Mouse (Mus musculus): ENCODE measurements around the gene Il13. TPM values are rescaled to one million over a fixed set of nuclear protein-coding genes. Genes with fewer than 3 reads are reported as not detected.

The Il13 gene
- polyA plus RNA-seq, 1 experiment from 2014 or later: not detected

DNA sequence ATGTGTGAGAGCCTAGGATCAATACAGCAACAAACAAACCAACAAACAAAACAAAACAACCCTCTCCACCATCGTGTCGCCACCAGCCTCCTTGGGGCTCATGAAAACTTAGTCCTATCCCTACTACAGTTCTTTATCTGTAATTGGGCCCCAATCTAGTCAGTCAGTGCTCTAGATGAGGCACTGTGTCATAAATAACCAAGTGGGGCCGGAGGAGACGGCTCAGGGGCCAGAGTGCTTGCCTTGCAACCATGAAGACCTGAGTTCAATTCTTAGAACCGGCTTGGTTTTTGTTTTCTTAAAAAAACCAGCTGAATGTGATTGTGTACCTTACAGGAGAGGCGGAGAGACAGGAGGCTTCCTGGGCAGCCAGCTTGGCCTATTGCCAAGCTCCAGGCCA, 19.3 kb downstream of the Il13 start:
- H3K27ac ChIP-seq: no peak overlapping the region
- H3K36me3 ChIP-seq: no peaks in the 10 kb centered on the region
- H3K9me3 ChIP-seq: no peaks in the 10 kb centered on the region
- ATAC-seq (ENCODE audit: insufficient number of reproducible peaks, insufficient read depth, low FRiP score, low TSS enrichment, low read depth): no peak
- H3K4me2 ChIP-seq: no peak overlapping the region
- H3K4me1 ChIP-seq: no peaks in the 10 kb centered on the region
- 80% methylated on average over 6 of the region's 6 CpGs for WGBS
- no peaks in the 10 kb centered on the region for H3K27me3 ChIP-seq
- H3K4me3 ChIP-seq: no peak overlapping the region
- no peak overlapping the region for H3K9ac ChIP-seq

DNA sequence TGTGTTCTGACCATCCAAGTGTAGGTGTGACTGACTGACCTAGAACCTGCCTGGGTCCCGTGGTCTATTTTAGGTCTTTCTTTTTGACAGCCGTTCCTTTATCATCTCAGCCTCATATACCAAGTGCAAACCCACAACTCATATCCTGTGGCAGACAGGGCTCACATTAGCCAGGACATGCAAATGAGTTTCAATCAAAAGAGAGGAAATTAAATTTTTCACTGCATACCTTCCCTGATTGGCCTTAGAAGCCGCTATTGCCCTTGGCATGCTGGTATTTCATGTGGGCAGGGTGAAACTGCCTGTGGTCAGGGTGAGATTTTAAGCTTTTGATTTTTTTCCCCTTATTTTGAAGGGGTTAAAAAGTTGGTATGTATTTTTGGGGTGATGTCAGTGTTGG, 24.8 kb downstream of the Il13 start:
- H3K9me3 ChIP-seq: no peaks in the 10 kb centered on the region

DNA sequence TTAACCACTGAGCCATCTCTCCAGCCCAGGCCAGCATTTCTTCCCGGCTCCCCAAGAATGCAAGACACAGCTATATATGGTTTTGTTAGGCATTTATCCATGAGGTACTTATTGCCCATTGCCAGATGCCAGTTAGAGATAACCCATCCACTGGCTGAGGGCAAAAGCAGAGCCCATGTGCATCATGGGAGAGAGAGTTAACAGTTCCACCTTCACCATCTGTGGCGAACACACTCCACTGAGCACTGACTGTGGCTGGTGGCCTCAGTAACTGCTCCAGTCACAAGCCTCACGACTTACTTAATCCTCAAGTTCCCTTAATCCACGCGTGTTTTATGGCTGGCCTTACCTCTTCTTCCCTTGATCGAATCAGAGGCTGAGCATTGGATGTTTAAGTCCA, 25.3 kb downstream of the Il13 start:
- Histone ChIP-seq H3K9ac (no peak overlapping the region), H3K4me3 (no peak overlapping the region), H3K27ac (no peak overlapping the region), H3K4me1 (peaks cover 16% of the 10 kb centered on the region), H3K27me3 (no peaks in the 10 kb centered on the region), H3K36me3 (no peaks in the 10 kb centered on the region), H3K9me3 (no peaks in the 10 kb centered on the region), H3K4me2 (no peak overlapping the region)
- no peak for ATAC-seq (ENCODE audit: insufficient number of reproducible peaks, insufficient read depth, low FRiP score, low TSS enrichment, low read depth)
- 75% methylated on average over 6 of the region's 6 CpGs for WGBS

More for the DNA sequence above, 24.8 kb downstream of the Il13 start:
- no peak for ATAC-seq (ENCODE audit: insufficient number of reproducible peaks, insufficient read depth, low FRiP score, low TSS enrichment, low read depth)
- H3K4me3 ChIP-seq: no peak overlapping the region
- 72% methylated on average over 3 of the region's 3 CpGs for WGBS
- no peak overlapping the region for H3K9ac ChIP-seq
- no peaks in the 10 kb centered on the region for H3K36me3 ChIP-seq
- no peak overlapping the region for H3K4me2 ChIP-seq
- H3K27ac ChIP-seq: no peak overlapping the region
- H3K4me1 ChIP-seq: peaks cover 16% of the 10 kb centered on the region
- no peaks in the 10 kb centered on the region for H3K27me3 ChIP-seq

DNA sequence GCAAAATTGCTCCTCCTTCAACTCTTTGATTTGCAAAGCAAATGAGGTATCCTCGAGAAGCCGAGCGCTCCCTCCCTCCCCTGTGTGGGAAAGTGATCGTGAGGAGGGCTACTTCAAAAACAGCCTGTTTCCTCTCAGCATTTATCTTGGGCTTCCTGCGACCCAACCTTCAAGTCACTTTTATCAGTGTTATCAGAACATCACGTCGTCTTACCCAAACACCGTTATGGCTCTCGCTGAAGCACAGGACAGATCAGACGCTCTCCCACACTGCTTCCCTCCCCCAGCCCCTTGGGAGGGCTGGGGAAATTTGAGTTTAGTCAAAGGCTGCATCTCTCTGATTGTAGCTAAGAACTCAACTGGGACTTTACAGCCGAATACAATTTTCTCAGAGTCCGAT, 28.9 kb downstream of the Il13 start:
- peak overlapping the region; percentile 21; the same call in 1 of the 2 replicates for H3K4me2 ChIP-seq

DNA sequence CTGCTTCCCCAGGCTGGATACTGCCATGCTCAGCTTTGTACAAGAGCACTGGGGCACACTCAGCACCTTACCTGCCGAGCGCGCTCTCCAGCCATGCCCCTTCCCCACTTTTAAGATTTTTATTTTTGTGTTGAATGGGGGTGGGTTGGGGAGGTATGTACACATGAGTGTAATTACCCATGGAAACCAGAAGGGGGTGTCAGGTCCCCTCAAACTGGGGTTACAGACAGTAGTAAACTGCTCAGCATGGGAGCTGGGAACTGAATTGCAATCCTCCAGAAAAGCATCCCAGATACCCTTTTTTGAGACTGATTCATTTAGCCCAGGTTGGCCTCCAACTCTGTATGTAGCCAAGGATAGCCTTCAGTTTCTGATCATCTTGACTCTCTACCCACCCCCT, 29.5 kb downstream of the Il13 start:
- H3K27ac ChIP-seq: no peak overlapping the region
- peaks cover 15% of the 10 kb centered on the region for H3K4me1 ChIP-seq
- no peak for ATAC-seq (ENCODE audit: insufficient number of reproducible peaks, insufficient read depth, low FRiP score, low TSS enrichment, low read depth)
- 89% methylated on average over 3 of the region's 3 CpGs for WGBS
- H3K9me3 ChIP-seq: no peaks in the 10 kb centered on the region
- H3K36me3 ChIP-seq: peaks cover 16% of the 10 kb centered on the region
- H3K4me3 ChIP-seq: no peak overlapping the region
- no peak overlapping the region for H3K9ac ChIP-seq
- no peak overlapping the region for H3K4me2 ChIP-seq
- no peaks in the 10 kb centered on the region for H3K27me3 ChIP-seq

More for the DNA sequence above, 28.9 kb downstream of the Il13 start:
- Histone ChIP-seq H3K27me3 (no peaks in the 10 kb centered on the region), H3K9me3 (no peaks in the 10 kb centered on the region), H3K36me3 (peaks cover 13% of the 10 kb centered on the region), H3K27ac (no peak overlapping the region), H3K9ac (no peak overlapping the region), H3K4me1 (peaks cover 16% of the 10 kb centered on the region), H3K4me3 (no peak overlapping the region)
- WGBS: 7% methylated on average over 12 of the region's 12 CpGs
- ATAC-seq (ENCODE audit: insufficient number of reproducible peaks, insufficient read depth, low FRiP score, low TSS enrichment, low read depth): no peak

DNA sequence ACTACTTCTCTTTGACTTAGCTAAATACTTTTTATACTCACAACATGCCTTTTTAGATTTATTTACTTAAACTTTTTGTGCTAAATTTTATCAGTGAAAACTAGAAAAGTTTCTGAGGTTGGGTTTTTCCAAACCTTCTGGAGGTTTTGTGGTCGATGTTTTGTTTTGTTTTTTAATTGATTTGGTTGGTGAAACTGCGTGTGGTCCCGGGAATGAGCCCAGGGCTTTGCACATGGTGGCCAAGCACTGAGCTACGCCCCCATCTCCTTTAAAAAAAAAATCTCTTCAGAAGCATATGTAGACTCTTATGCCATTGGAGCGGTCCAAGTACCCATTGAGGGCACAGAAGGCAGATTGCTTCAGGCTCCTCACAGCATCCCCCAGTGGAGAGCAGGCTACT, 43.4 kb downstream of the Il13 start:
- ATAC-seq (ENCODE audit: insufficient number of reproducible peaks, insufficient read depth, low FRiP score, low TSS enrichment, low read depth): no peak
- H3K27ac ChIP-seq: no peak overlapping the region
- no peaks in the 10 kb centered on the region for H3K9me3 ChIP-seq
- no peaks in the 10 kb centered on the region for H3K27me3 ChIP-seq
- WGBS: 87% methylated on average over 5 of the region's 5 CpGs
- no peak overlapping the region for H3K4me3 ChIP-seq
- H3K4me2 ChIP-seq: no peak overlapping the region
- H3K9ac ChIP-seq: no peak overlapping the region
- H3K36me3 ChIP-seq: peaks cover 73% of the 10 kb centered on the region
- H3K4me1 ChIP-seq: no peaks in the 10 kb centered on the region

DNA sequence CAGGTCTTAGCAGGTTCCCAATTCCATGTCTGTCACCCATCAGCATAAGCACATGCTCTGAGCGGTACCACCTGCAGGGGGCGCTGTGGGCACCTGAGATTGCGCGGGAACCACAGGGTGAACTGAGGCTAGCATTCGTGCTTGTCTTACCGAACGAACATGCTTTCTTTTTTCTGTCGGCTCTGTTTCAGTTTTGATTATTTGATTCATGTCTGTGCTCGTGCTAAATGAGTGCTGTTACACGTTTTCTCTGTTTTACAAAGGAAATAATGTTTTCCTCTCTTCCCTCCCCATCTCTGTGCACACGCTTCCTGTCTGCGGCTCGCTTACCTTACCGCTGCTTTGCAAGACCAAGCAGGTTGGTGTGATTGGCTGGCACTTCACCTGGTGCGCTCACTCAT, 44.1 kb downstream of the Il13 start:
- ATAC-seq (ENCODE audit: insufficient number of reproducible peaks, insufficient read depth, low FRiP score, low TSS enrichment, low read depth): no peak
- Histone ChIP-seq H3K4me1 (no peaks in the 10 kb centered on the region), H3K9ac (0 out of 2 replicates have a peak overlapping the region, but pooled peaks have one; percentile 4), H3K27me3 (no peaks in the 10 kb centered on the region), H3K9me3 (no peaks in the 10 kb centered on the region), H3K36me3 (peaks cover 75% of the 10 kb centered on the region), H3K4me2 (no peak overlapping the region), H3K27ac (no peak overlapping the region), H3K4me3 (no peak overlapping the region)
- 37% methylated on average over 15 of the region's 15 CpGs for WGBS

DNA sequence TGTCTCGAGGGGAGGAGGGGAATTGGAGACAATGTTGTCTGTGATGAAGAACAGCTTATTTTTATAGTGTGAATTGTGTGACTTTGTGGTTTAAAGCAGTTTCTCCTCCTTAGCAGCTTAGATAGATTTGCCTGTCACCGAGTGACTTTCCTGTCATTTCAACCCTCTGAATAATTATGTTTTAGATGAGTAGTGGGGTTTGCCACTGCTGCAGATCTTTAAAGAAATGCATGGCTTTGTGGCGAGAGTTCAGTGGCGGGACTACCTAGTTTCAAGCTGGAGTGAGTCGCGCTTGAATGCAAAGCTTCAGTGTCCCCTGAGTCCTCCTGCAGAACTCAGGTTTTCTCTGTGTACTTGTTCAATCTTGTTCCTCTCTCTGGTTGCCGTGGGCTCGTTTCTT, 46.2 kb downstream of the Il13 start:
- WGBS: 76% methylated on average over 8 of the region's 8 CpGs
- Histone ChIP-seq H3K9me3 (no peaks in the 10 kb centered on the region), H3K4me1 (no peaks in the 10 kb centered on the region), H3K36me3 (peaks cover 76% of the 10 kb centered on the region), H3K27ac (no peak overlapping the region), H3K4me2 (no peak overlapping the region), H3K27me3 (no peaks in the 10 kb centered on the region), H3K9ac (no peak overlapping the region), H3K4me3 (no peak overlapping the region)
- ATAC-seq (ENCODE audit: insufficient number of reproducible peaks, insufficient read depth, low FRiP score, low TSS enrichment, low read depth): no peak

DNA sequence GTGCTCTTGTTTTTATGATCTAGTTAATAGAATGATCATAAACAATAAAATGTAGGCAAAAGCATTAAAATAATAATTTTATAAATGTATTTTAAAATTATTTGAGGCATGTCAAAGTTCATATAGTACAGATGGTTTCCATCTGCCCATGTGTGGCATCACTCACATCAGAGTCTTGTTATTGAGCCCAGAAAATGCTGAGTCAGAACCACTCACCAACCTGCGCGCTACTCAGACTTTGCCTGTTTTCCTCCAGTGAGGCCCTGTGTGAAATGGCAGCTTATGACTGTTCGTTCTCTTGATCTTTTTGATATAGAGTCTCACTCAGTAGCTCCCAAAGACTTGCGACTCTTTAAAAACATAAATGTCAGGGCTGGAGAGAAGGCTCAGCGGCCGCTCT, 49.0 kb downstream of the Il13 start:
- H3K36me3 ChIP-seq: peaks cover 75% of the 10 kb centered on the region
- no peak overlapping the region for H3K4me2 ChIP-seq
- no peaks in the 10 kb centered on the region for H3K9me3 ChIP-seq
- no peaks in the 10 kb centered on the region for H3K27me3 ChIP-seq
- no peaks in the 10 kb centered on the region for H3K4me1 ChIP-seq
- 93% methylated on average over 6 of the region's 6 CpGs for WGBS
- H3K9ac ChIP-seq: no peak overlapping the region
- H3K27ac ChIP-seq: no peak overlapping the region
- ATAC-seq (ENCODE audit: insufficient number of reproducible peaks, insufficient read depth, low FRiP score, low TSS enrichment, low read depth): no peak
- no peak overlapping the region for H3K4me3 ChIP-seq

DNA sequence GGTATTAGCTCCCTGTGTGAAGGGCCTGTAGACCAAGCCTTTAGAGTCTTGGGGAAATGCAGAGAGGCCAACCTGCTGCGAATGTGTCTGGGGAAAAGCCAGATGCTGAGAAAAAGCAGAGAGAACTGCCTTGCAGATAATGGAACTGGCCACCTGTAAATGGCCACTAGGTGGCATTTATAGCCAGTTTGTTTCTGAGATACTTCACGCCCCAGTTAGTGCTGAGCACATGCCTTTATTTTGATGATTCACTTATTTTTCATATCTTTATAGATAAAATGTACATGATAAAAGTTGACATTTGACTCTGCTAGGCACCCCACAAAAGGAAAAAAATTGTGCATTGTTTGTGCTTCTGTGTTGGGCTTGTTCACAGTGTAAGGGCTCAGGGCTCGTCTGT, 49.7 kb downstream of the Il13 start:
- H3K9me3 ChIP-seq: no peaks in the 10 kb centered on the region
- ATAC-seq (ENCODE audit: insufficient number of reproducible peaks, insufficient read depth, low FRiP score, low TSS enrichment, low read depth): no peak
- no peak overlapping the region for H3K4me3 ChIP-seq
- H3K4me1 ChIP-seq: no peaks in the 10 kb centered on the region
- H3K27me3 ChIP-seq: no peaks in the 10 kb centered on the region
- WGBS: 56% methylated on average over 3 of the region's 3 CpGs
- H3K27ac ChIP-seq: no peak overlapping the region
- no peak overlapping the region for H3K4me2 ChIP-seq
- no peak overlapping the region for H3K9ac ChIP-seq
- peaks cover 80% of the 10 kb centered on the region for H3K36me3 ChIP-seq

DNA sequence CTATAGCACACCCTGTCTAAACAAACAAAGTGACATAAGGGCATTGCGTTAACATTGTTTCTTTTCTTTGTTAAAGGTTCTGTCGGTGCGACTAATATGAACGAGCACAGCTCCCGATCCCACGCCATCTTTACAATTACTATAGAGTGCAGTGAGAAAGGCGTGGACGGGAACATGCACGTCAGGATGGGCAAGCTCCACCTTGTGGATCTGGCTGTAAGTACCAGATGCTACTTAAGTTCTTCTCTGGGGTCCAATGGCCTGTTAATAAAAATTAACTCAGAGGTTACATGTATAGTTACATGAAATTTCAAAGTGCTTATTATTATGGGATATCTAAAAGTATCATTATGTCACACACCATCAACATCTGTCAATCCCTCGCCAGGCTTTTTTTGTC, 51.4 kb downstream of the Il13 start:
- 81% methylated on average over 10 of the region's 10 CpGs for WGBS
- H3K27ac ChIP-seq: no peak overlapping the region
- no peaks in the 10 kb centered on the region for H3K4me1 ChIP-seq
- no peaks in the 10 kb centered on the region for H3K27me3 ChIP-seq
- H3K36me3 ChIP-seq: peaks cover 80% of the 10 kb centered on the region
- no peak overlapping the region for H3K4me2 ChIP-seq
- ATAC-seq (ENCODE audit: insufficient number of reproducible peaks, insufficient read depth, low FRiP score, low TSS enrichment, low read depth): no peak
- H3K9me3 ChIP-seq: no peaks in the 10 kb centered on the region
- H3K4me3 ChIP-seq: no peak overlapping the region
- no peak overlapping the region for H3K9ac ChIP-seq

Data from embryonic facial prominence, embryonic 13.5 days (tissue).